ENCODE assay signal across 9 mouse cellular contexts in the genomic region with DNA sequence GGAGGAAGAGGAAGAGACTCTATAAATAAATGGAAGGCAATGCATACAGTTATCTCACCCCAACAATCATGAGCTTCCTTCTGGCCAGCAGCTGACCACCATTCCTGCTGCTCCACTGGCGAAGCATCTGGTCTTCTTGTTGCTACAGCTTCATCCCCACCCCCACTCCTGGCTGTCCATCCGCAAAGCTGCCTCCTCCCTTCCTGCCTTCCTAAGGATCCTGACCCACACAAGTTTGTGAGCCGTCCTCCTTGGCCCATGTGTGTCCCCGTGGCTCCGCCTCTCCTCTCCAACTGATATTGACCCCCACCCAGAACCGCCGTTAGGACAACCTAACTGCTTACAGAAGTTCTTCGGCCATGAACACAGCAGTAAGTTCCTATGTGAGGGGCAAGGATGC. TPM values are rescaled to one million over a fixed set of nuclear protein-coding genes. Genes with fewer than 3 reads are reported as not detected.
DNase-seq lines count a peak whose midpoint lies in the region; ATAC-seq and TF ChIP-seq lines count a peak whose summit lies in the region.
"Had no signal": no experiment of that assay in that cellular context is flagged by ENCODE, and none has a peak within 500 bp of the region (broad histone marks: within the 10 kb centered on the region; RNA-seq: fewer than 3 reads in every experiment).

No protein-coding gene starts in this region.

- H3K9ac ChIP-seq in heart, embryonic 13.5 days, result peak overlapping the region; percentile 58; the same call in 1 of the 2 replicates
- H3K9ac ChIP-seq in midbrain, embryonic 16.5 days (ENCODE audit: low read depth, low read length), result no peak overlapping the region
- no peak overlapping the region for H3K9ac ChIP-seq in hindbrain, embryonic 13.5 days
- no peak overlapping the region for H3K9ac ChIP-seq in stomach, postnatal 0 days (ENCODE audit: low read length)

- peak overlapping the region; percentile 71 for H3K27ac ChIP-seq in heart, embryonic 13.5 days (replicated peaks)
- H3K27ac ChIP-seq in midbrain, embryonic 10.5 days (replicated peaks), result peak overlapping the region; percentile 86
- H3K27ac ChIP-seq in midbrain, embryonic 16.5 days (ENCODE audit: low read length), result no peak overlapping the region
- peak overlapping the region; percentile 77 for H3K27ac ChIP-seq in hindbrain, embryonic 13.5 days
- H3K27ac ChIP-seq in stomach, postnatal 0 days (replicated peaks), result no peak overlapping the region

- ATAC-seq in heart, embryonic 13.5 days (ENCODE audit: extremely low read depth, insufficient number of reproducible peaks, low FRiP score, low TSS enrichment), result no peak
- no peak for ATAC-seq in midbrain, embryonic 16.5 days
- ATAC-seq in hindbrain, embryonic 13.5 days (ENCODE audit: low FRiP score), result no peak
- ATAC-seq in stomach, postnatal 0 days (ENCODE audit: low FRiP score, low TSS enrichment), result no peak
- ATAC-seq in megakaryocyte-erythroid progenitor cell, adult 5-6 weeks (replicated peaks; ENCODE audit: low FRiP score, low TSS enrichment, poor library complexity, severe bottlenecking), result no peak

- no peaks in the 10 kb centered on the region for H3K27me3 ChIP-seq in heart, embryonic 13.5 days (replicated peaks)
- no peaks in the 10 kb centered on the region for H3K27me3 ChIP-seq in midbrain, embryonic 10.5 days (ENCODE audit: low read depth, poor library complexity, severe bottlenecking)
- H3K27me3 ChIP-seq in midbrain, embryonic 16.5 days (ENCODE audit: control insufficient read depth, insufficient read depth, low read depth, low read length), result no peaks in the 10 kb centered on the region
- H3K27me3 ChIP-seq in hindbrain, embryonic 13.5 days, result no peaks in the 10 kb centered on the region
- H3K27me3 ChIP-seq in stomach, postnatal 0 days (ENCODE audit: control insufficient read depth, insufficient read depth, low read length), result no peaks in the 10 kb centered on the region

- TF ChIP-seq EP300 in stomach, postnatal 0 days (optimal IDR thresholded peaks at IDR 0.05), result no peak

- WGBS in heart, embryonic 13.5 days, result 21% methylated on average over 8 of the region's 8 CpGs
- WGBS in midbrain, embryonic 10.5 days, result 45% methylated on average over 8 of the region's 8 CpGs
- WGBS in midbrain, embryonic 16.5 days, result 53% methylated on average over 8 of the region's 8 CpGs
- 44% methylated on average over 8 of the region's 8 CpGs for WGBS in hindbrain, embryonic 13.5 days
- 35% methylated on average over 8 of the region's 8 CpGs for WGBS in stomach, postnatal 0 days

- no peak overlapping the region for H3K4me3 ChIP-seq in heart, embryonic 13.5 days
- H3K4me3 ChIP-seq in midbrain, embryonic 10.5 days, result no peak overlapping the region
- H3K4me3 ChIP-seq in midbrain, embryonic 16.5 days (ENCODE audit: low read depth, low read length), result no peak overlapping the region
- no peak overlapping the region for H3K4me3 ChIP-seq in hindbrain, embryonic 13.5 days
- H3K4me3 ChIP-seq in stomach, postnatal 0 days (ENCODE audit: low read depth, low read length), result no peak overlapping the region

- peak overlapping the region; percentile 56 for H3K4me2 ChIP-seq in heart, embryonic 13.5 days
- no peak overlapping the region for H3K4me2 ChIP-seq in midbrain, embryonic 16.5 days (ENCODE audit: low read length)
- 0 out of 2 replicates have a peak overlapping the region, but pooled peaks have one; percentile 45 for H3K4me2 ChIP-seq in hindbrain, embryonic 13.5 days
- no peak overlapping the region for H3K4me2 ChIP-seq in stomach, postnatal 0 days (replicated peaks; ENCODE audit: low read depth)

- 0 out of 2 replicates have a peak, but pooled peaks cover 9% of the 10 kb centered on the region for H3K36me3 ChIP-seq in heart, embryonic 13.5 days
- H3K36me3 ChIP-seq in midbrain, embryonic 10.5 days, result peaks cover 20% of the 10 kb centered on the region; the same call in 1 of the 2 replicates
- no peaks in the 10 kb centered on the region for H3K36me3 ChIP-seq in midbrain, embryonic 16.5 days (ENCODE audit: control insufficient read depth, insufficient read depth, low read length)
- H3K36me3 ChIP-seq in hindbrain, embryonic 13.5 days, result no peaks in the 10 kb centered on the region
- no peaks in the 10 kb centered on the region for H3K36me3 ChIP-seq in stomach, postnatal 0 days (ENCODE audit: control insufficient read depth, insufficient read depth, low read length)

- no peak for TF ChIP-seq CTCF in stomach, postnatal 0 days (IDR thresholded peaks at IDR 0.05; ENCODE audit: low read depth)

- intact Hi-C loops in heart, postnatal 36 days (cut with DNase I), result no loop called here

- no peaks in the 10 kb centered on the region for H3K9me3 ChIP-seq in heart, embryonic 13.5 days
- no peaks in the 10 kb centered on the region for H3K9me3 ChIP-seq in midbrain, embryonic 10.5 days (replicated peaks)
- H3K9me3 ChIP-seq in midbrain, embryonic 16.5 days (replicated peaks; ENCODE audit: control insufficient read depth, low read length, poor library complexity, severe bottlenecking), result no peaks in the 10 kb centered on the region
- H3K9me3 ChIP-seq in hindbrain, embryonic 13.5 days, result no peaks in the 10 kb centered on the region
- no peaks in the 10 kb centered on the region for H3K9me3 ChIP-seq in stomach, postnatal 0 days (ENCODE audit: control insufficient read depth, low read length)

- no peak for DNase-seq in heart, postnatal 36 days
- no peak for DNase-seq in midbrain, embryonic 10.5 days (ENCODE audit: low spot score)
- DNase-seq in stomach, postnatal 0 days (ENCODE audit: low spot score), result peak; percentile 26
- no peak for DNase-seq in spleen, adult 18-20 months
- DNase-seq: adrenal gland, adult 8-10 months had no signal

- peaks cover 74% of the 10 kb centered on the region for H3K4me1 ChIP-seq in heart, embryonic 13.5 days
- peaks cover 77% of the 10 kb centered on the region for H3K4me1 ChIP-seq in midbrain, embryonic 10.5 days
- H3K4me1 ChIP-seq in midbrain, embryonic 16.5 days (ENCODE audit: control insufficient read depth, insufficient read depth, low read length), result peaks cover 22% of the 10 kb centered on the region
- peaks cover 47% of the 10 kb centered on the region for H3K4me1 ChIP-seq in hindbrain, embryonic 13.5 days (replicated peaks)
- H3K4me1 ChIP-seq in stomach, postnatal 0 days (replicated peaks; ENCODE audit: control insufficient read depth, insufficient read depth), result peaks cover 13% of the 10 kb centered on the region

RNA-seq across cellular contexts. Expression of gene Col18a1, which starts 16.3 kb away (rescaled TPM):
- polyA plus RNA-seq in heart, embryonic 13.5 days (2015; fragmentation: Nextera tagmentation; extraction: Ambion mirVana), result 143 and 155 TPM in 2 replicates
- total RNA-seq in heart, postnatal 36 days (2021), result 10 to 100 TPM; 11.4 to 12.0 TPM
- polyA plus RNA-seq in midbrain, embryonic 10.5 days (2016; fragmentation: Nextera tagmentation; extraction: Ambion mirVana), result 146 and 155 TPM in 2 replicates
- polyA plus RNA-seq in midbrain, embryonic 16.5 days (2015; fragmentation: Nextera tagmentation; extraction: Ambion mirVana), result 20.4 and 25.3 TPM in 2 replicates
- 53.1 and 62.7 TPM in 2 replicates for polyA plus RNA-seq in hindbrain, embryonic 13.5 days (2015; fragmentation: Nextera tagmentation; extraction: Ambion mirVana)
- 26.3 and 26.6 TPM in 2 replicates for polyA plus RNA-seq in stomach, postnatal 0 days (2015; fragmentation: Nextera tagmentation; extraction: Ambion mirVana)
- 0.37 TPM in 1 of 2 replicates, not detected in the other for total RNA-seq in megakaryocyte-erythroid progenitor cell, adult 5-6 weeks (2014; fragmentation: Nextera tagmentation)
- 0.15 TPM in 1 of 2 replicates, not detected in the other for total RNA-seq in megakaryocyte-erythroid progenitor cell, adult 5-6 weeks (2017)

Comparison
In these comparisons a context has a peak if more than half of its experiments do, and no peak if none do; other contexts are left out.
1. H3K27ac ChIP-seq: peak in heart, embryonic 13.5 days (single experiment), midbrain, embryonic 10.5 days (single experiment) and hindbrain, embryonic 13.5 days (single experiment); none in midbrain, embryonic 16.5 days (single experiment) and stomach, postnatal 0 days (single experiment).
2. H3K4me2 ChIP-seq: peak in heart, embryonic 13.5 days (single experiment) and hindbrain, embryonic 13.5 days (single experiment); none in midbrain, embryonic 16.5 days (single experiment) and stomach, postnatal 0 days (single experiment).